9 mouse cellular contexts compared by ENCODE assay signal in genomic region chr2:173545992-173546703, GRCm38 (mm10). TPM values are rescaled to one million over a fixed set of nuclear protein-coding genes. Genes with fewer than 3 reads are reported as not detected.
DNase-seq lines count a peak whose midpoint lies in the region; ATAC-seq and TF ChIP-seq lines count a peak whose summit lies in the region.
"Had no signal": no experiment of that assay in that cellular context is flagged by ENCODE, and none has a peak within 500 bp of the region (broad histone marks: within the 10 kb centered on the region; RNA-seq: fewer than 3 reads in every experiment).

No protein-coding gene starts in this region.

- no peak overlapping the region for H3K4me2 ChIP-seq in CH12.LX (ENCODE audit: insufficient read depth, low read depth, poor library complexity, severe bottlenecking)
- no peak overlapping the region for H3K4me2 ChIP-seq in forebrain, embryonic 14.5 days (ENCODE audit: low read length)
- no peak overlapping the region for H3K4me2 ChIP-seq in lung, embryonic 15.5 days

- 46% methylated on average over 15 of the region's 15 CpGs for WGBS in forebrain, embryonic 14.5 days
- 45% methylated on average over 15 of the region's 15 CpGs for WGBS in lung, embryonic 15.5 days

- no peak for TF ChIP-seq POLR2A in CH12.LX (IDR thresholded peaks at IDR 0.05; ENCODE audit: low read depth, low read length)

- no peak overlapping the region for H3K27ac ChIP-seq in CH12.LX (ENCODE audit: insufficient read depth, low read depth)
- no peak overlapping the region for H3K27ac ChIP-seq in forebrain, embryonic 14.5 days (ENCODE audit: low read depth, low read length)
- no peak overlapping the region for H3K27ac ChIP-seq in lung, embryonic 15.5 days

- intact Hi-C loops in heart, postnatal 25 days (cut with DNase I) = loop anchor here (1.0 to 10.0 kb wide), 5 partner anchors 91 to 439 kb away; no protein-coding TSS in a partner anchor

- peaks cover 79% of the 10 kb centered on the region for H3K27me3 ChIP-seq in CH12.LX (replicated peaks)
- H3K27me3 ChIP-seq in forebrain, embryonic 14.5 days (replicated peaks; ENCODE audit: control insufficient read depth, insufficient read depth, low read length) = no peaks in the 10 kb centered on the region
- no peaks in the 10 kb centered on the region for H3K27me3 ChIP-seq in lung, embryonic 15.5 days

- dilution Hi-C loops in CH12.LX (cut with MboI; ENCODE audit: extremely low pct_ligation_motif_present, extremely low pct_unique_long_range_greater_than_20kb, low sequenced_read_pairs) = no loop called here

- no peak for TF ChIP-seq EP300 in CH12.LX (IDR thresholded peaks at IDR 0.05; ENCODE audit: low read length)

- H3K4me1 ChIP-seq in CH12.LX (ENCODE audit: control insufficient read depth in 1 of 2, insufficient read depth in 2 of 2) = no peaks in the 10 kb centered on the region
- no peaks in the 10 kb centered on the region for H3K4me1 ChIP-seq in forebrain, embryonic 14.5 days (ENCODE audit: control insufficient read depth, insufficient read depth, low read length)
- H3K4me1 ChIP-seq in lung, embryonic 15.5 days = no peaks in the 10 kb centered on the region

- no peaks in the 10 kb centered on the region for H3K9me3 ChIP-seq in CH12.LX (replicated peaks; ENCODE audit: low read length)
- no peaks in the 10 kb centered on the region for H3K9me3 ChIP-seq in forebrain, embryonic 14.5 days (replicated peaks; ENCODE audit: control insufficient read depth, low read length)
- no peaks in the 10 kb centered on the region for H3K9me3 ChIP-seq in lung, embryonic 15.5 days

- H3K36me3 ChIP-seq in CH12.LX (replicated peaks in 1 of 2; ENCODE audit: control insufficient read depth in 1 of 2, insufficient read depth in 1 of 2, low read length in 1 of 2) = no peaks in the 10 kb centered on the region
- H3K36me3 ChIP-seq in forebrain, embryonic 14.5 days (ENCODE audit: control insufficient read depth, insufficient read depth, low read length) = no peaks in the 10 kb centered on the region
- H3K36me3 ChIP-seq in lung, embryonic 15.5 days = no peaks in the 10 kb centered on the region

- ATAC-seq in forebrain, embryonic 14.5 days = peak; percentile 82
- peak; percentile 63; the same call in 1 of the 2 replicates for ATAC-seq in lung, embryonic 15.5 days (ENCODE audit: borderline replicate concordance, extremely low read depth, low FRiP score, low TSS enrichment)

- no peaks in the 10 kb centered on the region for H3K79me2 ChIP-seq in CH12.LX (replicated peaks; ENCODE audit: control insufficient read depth, extremely low read depth, insufficient read depth, poor library complexity, severe bottlenecking)

- DNase-seq in CH12.LX (ENCODE audit: extremely low read depth) = peak; percentile 66
- DNase-seq in c-Kit-positive CD71-positive TER-119-negative erythroid progenitor cells, embryonic 14.5 days (ENCODE audit: low read depth) = peak; percentile 22
- DNase-seq in forebrain, embryonic 14.5 days (ENCODE audit: low spot score) = peak; percentile 89
- DNase-seq in heart, postnatal 25 days (ENCODE audit: low spot score) = peak; percentile 51
- DNase-seq in layer of hippocampus, adult 11-12 months (ENCODE audit: low spot score) = peak; percentile 84
- DNase-seq in ovary, adult 18-20 months (ENCODE audit: low spot score) = peak; percentile 35
- DNase-seq in thymus, adult 18-20 months = peak; percentile 56 to 69

- no peak overlapping the region for H3K9ac ChIP-seq in CH12.LX (ENCODE audit: insufficient read depth, low read depth)
- no peak overlapping the region for H3K9ac ChIP-seq in forebrain, embryonic 14.5 days (ENCODE audit: low read length)
- no peak overlapping the region for H3K9ac ChIP-seq in lung, embryonic 15.5 days

- in situ Hi-C loops in CH12.LX (cut with MboI; ENCODE audit: low pct_ligation_motif_present, low pct_unique_long_range_greater_than_20kb, low sequenced_read_pairs) = loop anchor here (5.0 kb wide), 1 partner anchor 319 kb away; no protein-coding TSS in a partner anchor

- no peak overlapping the region for H3K4me3 ChIP-seq in CH12.LX (replicated peaks in 1 of 3; ENCODE audit: low read depth in 2 of 3, low read length in 2 of 3, poor library complexity in 1 of 3)
- no peak overlapping the region for H3K4me3 ChIP-seq in forebrain, embryonic 14.5 days (ENCODE audit: low read depth, low read length)
- no peak overlapping the region for H3K4me3 ChIP-seq in lung, embryonic 15.5 days
- H3K4me3 ChIP-seq: erythroblast, embryonic 14.5 days had no signal

- TF ChIP-seq RAD21 in CH12.LX (IDR thresholded peaks at IDR 0.05; ENCODE audit: low read depth, low read length) = peak; percentile 88

- peak; percentile 41 to 92; a peak in 3 of 4 replicates for TF ChIP-seq CTCF in CH12.LX (conservative IDR thresholded peaks at IDR 0.05 in 1 of 2, IDR thresholded peaks at IDR 0.05 in 1 of 2; ENCODE audit: low read depth in 2 of 2, low read length in 2 of 2)

TF ChIP-seq in CH12.LX, 34 proteins besides CTCF, POLR2A, EP300 and RAD21:
- no peak for TF ChIP-seq ZMIZ1 (IDR thresholded peaks at IDR 0.05; ENCODE audit: low read depth, low read length)
- no peak for TF ChIP-seq PAX5 (IDR thresholded peaks at IDR 0.05; ENCODE audit: low read length)
- 0 out of 2 replicates have a peak, but pooled peaks have one; percentile 25 for TF ChIP-seq BHLHE40 (IDR thresholded peaks at IDR 0.05; ENCODE audit: low read depth, low read length)
- no peak for TF ChIP-seq JUND (conservative IDR thresholded peaks at IDR 0.05; ENCODE audit: low read depth, low read length)
- no peak for TF ChIP-seq ZKSCAN1 (IDR thresholded peaks at IDR 0.05; ENCODE audit: borderline replicate concordance, low read depth, low read length)
- no peak for TF ChIP-seq ELF1 (IDR thresholded peaks at IDR 0.05; ENCODE audit: low read depth, low read length)
- TF ChIP-seq MAX (IDR thresholded peaks at IDR 0.05; ENCODE audit: low read length) = no peak
- peak; percentile 28; the same call in 1 of the 2 replicates for TF ChIP-seq MEF2A (IDR thresholded peaks at IDR 0.05; ENCODE audit: borderline replicate concordance, low read depth, low read length)
- TF ChIP-seq SMC3 (IDR thresholded peaks at IDR 0.05; ENCODE audit: low read depth, low read length) = peak; percentile 97
- no peak for TF ChIP-seq CHD2 (IDR thresholded peaks at IDR 0.05; ENCODE audit: low read length)
- TF ChIP-seq NELFE (IDR thresholded peaks at IDR 0.05; ENCODE audit: low read depth, low read length) = peak; percentile 36; the same call in 1 of the 2 replicates
- no peak for TF ChIP-seq POLR2AphosphoS2 (IDR thresholded peaks at IDR 0.05; ENCODE audit: low read depth, low read length)
- no peak for TF ChIP-seq MXI1 (IDR thresholded peaks at IDR 0.05; ENCODE audit: low read depth, low read length)
- no peak; the same call in 1 of the 2 replicates for TF ChIP-seq ZNF384 (IDR thresholded peaks at IDR 0.05; ENCODE audit: low read depth, low read length)
- peak; percentile 91 for TF ChIP-seq ZC3H11A (IDR thresholded peaks at IDR 0.05; ENCODE audit: low read depth, low read length)
- TF ChIP-seq TCF12 (IDR thresholded peaks at IDR 0.05; ENCODE audit: low read depth, low read length) = 0 out of 2 replicates have a peak, but pooled peaks have one; percentile 41
TF ChIP-seq in CH12.LX: peak in this region for 6.

RNA-seq across cellular contexts. Expression of gene 1700021F07Rik, which starts 23.8 kb away (rescaled TPM):
- not detected in 2 replicates for total RNA-seq in CH12.LX (2012; rRNA removed)
- not detected in 2 replicates for total RNA-seq in CH12.LX (2014; rRNA removed)
- polyA plus RNA-seq in CH12.LX (2012; ENCODE audit: insufficient read length, low read depth) = not detected in 2 replicates
- polyA plus RNA-seq in forebrain, embryonic 14.5 days (2014; fragmentation: Nextera tagmentation; extraction: Ambion mirVana) = not detected in 2 replicates
- total RNA-seq in heart, postnatal 25 days (2021) = not detected
- polyA plus RNA-seq in lung, embryonic 15.5 days (2015; fragmentation: Nextera tagmentation; extraction: Ambion mirVana) = not detected in 2 replicates
- polyA plus RNA-seq: erythroblast, embryonic 14.5 days had no signal

RNA-seq across cellular contexts. Expression of gene Ankrd60, which starts 32.0 kb away (rescaled TPM):
- total RNA-seq in CH12.LX (2012; rRNA removed) (not detected in 2 replicates), CH12.LX (2014; rRNA removed) (not detected in 2 replicates)
- polyA plus RNA-seq in CH12.LX (2012; ENCODE audit: insufficient read length, low read depth) = not detected in 2 replicates
- not detected in 2 replicates for polyA plus RNA-seq in forebrain, embryonic 14.5 days (2014; fragmentation: Nextera tagmentation; extraction: Ambion mirVana)
- total RNA-seq in heart, postnatal 25 days (2021) = not detected
- not detected in 2 replicates for polyA plus RNA-seq in lung, embryonic 15.5 days (2015; fragmentation: Nextera tagmentation; extraction: Ambion mirVana)
- polyA plus RNA-seq: erythroblast, embryonic 14.5 days had no signal

Comparison
In these comparisons a context has a peak if more than half of its experiments do, and no peak if none do; other contexts are left out.
1. DNase-seq: peak in every context shown above with its lines; median percentile 89 in forebrain, embryonic 14.5 days; 84 in layer of hippocampus, adult 11-12 months; 66 in CH12.LX; 62 in thymus, adult 18-20 months; 51 in heart, postnatal 25 days; 35 in ovary, adult 18-20 months; 22 in c-Kit-positive CD71-positive TER-119-negative erythroid progenitor cells, embryonic 14.5 days.